Mouse (Mus musculus) right cerebral cortex, adult 18-20 months (tissue): ENCODE measurements at regions not wholly inside any gene's neighbourhood (a gene's known extent, or its start where the extent isn't known, plus 50 kb on each side); places are given as distances from the start of the nearest gene placed in this dataset.

Experiments used
- DNase-seq: peaks from one replicate; pipeline ENCODE4 v3.0.0; 2022; ENCODE audit warnings: mixed read lengths

- no peak for DNase-seq
These were observed 702.2 kb upstream of the Tyrp1 start for GRCm38 (mm10) chr4:80131623-80132301.

- DNase-seq = no peak
These were observed 693.7 kb upstream of the Tyrp1 start for GRCm38 (mm10) chr4:80140261-80140660.

- no peak for DNase-seq
These were observed 674.1 kb upstream of the Tyrp1 start for GRCm38 (mm10) chr4:80159842-80160241.

GRCm38 (mm10) chr4:80173229-80173628 lies 660.7 kb upstream of the Tyrp1 start:
- DNase-seq = no peak

- peak; percentile 4 for DNase-seq
These were observed 631.7 kb upstream of the Tyrp1 start for GRCm38 (mm10) chr4:80202223-80202622.

- peak; percentile 38 for DNase-seq
These were observed 630.0 kb upstream of the Tyrp1 start for GRCm38 (mm10) chr4:80203916-80204315.

- peak; percentile 3 for DNase-seq
These were observed 629.5 kb upstream of the Tyrp1 start for GRCm38 (mm10) chr4:80204374-80204773.
